Mouse (Mus musculus): Measurements from ENCODE around the gene Cdkn2aipnl. TPM values are rescaled to one million over a fixed set of nuclear protein-coding genes. Genes with fewer than 3 reads are reported as not detected.

Gene Cdkn2aipnl
- polyA plus RNA-seq, 1 experiment from 2014 or later, result 33.3 TPM

DNA sequence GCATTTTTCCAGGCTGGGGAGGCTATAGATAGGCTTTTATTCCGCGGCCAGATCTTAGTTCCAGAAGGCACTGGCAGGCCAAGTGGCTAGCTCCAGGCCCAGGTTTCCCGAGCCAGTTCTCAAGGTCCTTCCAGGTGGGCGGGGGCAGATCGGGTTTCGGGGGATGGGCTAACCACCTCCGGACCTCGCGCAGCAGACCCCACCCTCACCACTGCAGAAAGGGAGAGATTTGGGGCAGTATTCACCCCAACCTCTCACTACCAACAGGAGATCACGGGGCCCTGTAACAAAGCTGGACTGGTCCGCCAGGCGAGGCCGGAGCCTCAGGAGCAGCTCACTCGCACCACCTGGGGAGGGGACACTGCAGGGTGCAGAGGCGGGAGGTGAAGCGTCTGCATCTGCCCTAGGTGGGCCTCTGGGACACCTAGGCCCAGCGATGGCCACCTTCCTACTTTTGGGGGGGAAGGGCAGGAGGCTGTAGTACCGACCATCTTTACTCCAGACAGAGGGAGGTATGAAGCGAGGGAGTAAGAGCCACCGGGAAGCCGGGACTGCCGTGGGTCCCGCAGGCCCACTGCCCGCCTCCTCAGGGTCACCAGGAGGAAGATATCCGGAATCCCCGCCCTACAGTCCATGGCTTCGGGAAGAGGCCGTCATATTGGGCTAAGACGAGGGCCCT, 32.3 kb downstream of the Cdkn2aipnl start:
- H3K9me3 ChIP-seq (ENCODE audit: low read length), result no peaks in the 10 kb centered on the region
- ATAC-seq (peak; percentile 12), DNase-seq (peak; percentile 68)
- peak overlapping the region; percentile 98 for H3K9ac ChIP-seq (replicated peaks)
- whole genome bisulfite sequencing (ENCODE audit: insufficient replicate concordance), result under 1% methylated on average over 28 of the region's 29 CpGs
- no peaks in the 10 kb centered on the region for H3K27me3 ChIP-seq (ENCODE audit: insufficient read depth, low read length)
- peaks cover 23% of the 10 kb centered on the region for H3K4me1 ChIP-seq (ENCODE audit: insufficient read depth)
- peaks cover 33% of the 10 kb centered on the region for H3K36me3 ChIP-seq (replicated peaks; ENCODE audit: insufficient read depth, low read length)
- H3K4me3 ChIP-seq (ENCODE audit: low read depth, low read length), result peak overlapping the region; percentile 98
- peak overlapping the region; percentile 99 for H3K27ac ChIP-seq (ENCODE audit: low read depth)
- TF ChIP-seq EP300 (IDR thresholded peaks at IDR 0.05; ENCODE audit: low read depth), result no peak
- peak; percentile 23 for TF ChIP-seq CTCF (IDR thresholded peaks at IDR 0.05; ENCODE audit: low read depth)
- H3K4me2 ChIP-seq (ENCODE audit: low read depth, low read length), result peak overlapping the region; percentile 86

DNA sequence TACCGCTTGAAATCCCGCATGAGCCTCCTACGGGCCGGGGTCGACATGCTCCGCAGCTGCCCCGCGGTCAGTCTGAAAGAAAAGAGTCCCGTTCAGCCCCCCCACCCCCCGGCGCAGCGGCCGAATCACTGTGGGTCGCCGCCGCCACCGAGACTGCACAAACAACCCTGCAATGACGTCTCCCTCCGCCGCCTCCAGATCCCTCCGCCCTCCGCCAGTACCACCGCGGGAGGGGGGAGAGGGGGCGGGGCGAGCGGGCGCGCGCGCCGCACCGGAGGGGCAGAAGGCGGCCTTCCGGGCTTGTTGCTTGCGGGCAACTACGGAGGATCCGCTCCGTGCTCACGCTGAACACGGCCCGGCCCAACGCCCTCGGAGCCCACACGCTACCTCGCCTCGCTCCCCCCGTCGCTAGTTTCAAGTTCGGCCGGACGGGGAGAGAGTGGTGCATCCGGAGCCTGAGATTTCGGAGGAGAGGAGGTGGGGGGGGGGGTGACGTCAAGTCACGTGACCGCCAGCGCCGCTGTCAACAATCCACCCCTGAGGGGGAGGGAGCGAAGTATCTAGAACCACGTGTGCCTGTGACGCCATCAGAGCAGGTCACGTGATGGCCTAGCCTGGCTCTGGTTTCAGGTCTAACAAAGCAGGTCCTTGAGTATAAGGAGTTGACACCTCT, 33.0 kb downstream of the Cdkn2aipnl start, which contains the start of gene Ube2b:
Gene Ube2b, minus strand, starts transcription at position 473 of the 673 bp plus-strand sequence.
- Histone ChIP-seq H3K4me3 (ENCODE audit: low read depth, low read length) (peak within 1 kb of the TSS; percentile 98), H3K4me1 (ENCODE audit: insufficient read depth) (peaks cover 27% of the 10 kb centered on the region), H3K36me3 (replicated peaks; ENCODE audit: insufficient read depth, low read length) (peaks cover 26% of the 10 kb centered on the region), H3K9ac (replicated peaks) (peak within 1 kb of the TSS; percentile 98), H3K27ac (ENCODE audit: low read depth) (peak within 1 kb of the TSS; percentile 99), H3K4me2 (ENCODE audit: low read depth, low read length) (peak within 1 kb of the TSS; percentile 86), H3K27me3 (ENCODE audit: insufficient read depth, low read length) (no peaks in the 10 kb centered on the region), H3K9me3 (ENCODE audit: low read length) (no peaks in the 10 kb centered on the region)
- WGBS (ENCODE audit: insufficient replicate concordance), result 0% methylated on average over 47 of the region's 63 CpGs
- peak; percentile 82 for ATAC-seq
- TF ChIP-seq EP300 (IDR thresholded peaks at IDR 0.05; ENCODE audit: low read depth), result no peak
- TF ChIP-seq CTCF (IDR thresholded peaks at IDR 0.05; ENCODE audit: low read depth), result no peak
- DNase-seq, result peak; percentile 97

DNA sequence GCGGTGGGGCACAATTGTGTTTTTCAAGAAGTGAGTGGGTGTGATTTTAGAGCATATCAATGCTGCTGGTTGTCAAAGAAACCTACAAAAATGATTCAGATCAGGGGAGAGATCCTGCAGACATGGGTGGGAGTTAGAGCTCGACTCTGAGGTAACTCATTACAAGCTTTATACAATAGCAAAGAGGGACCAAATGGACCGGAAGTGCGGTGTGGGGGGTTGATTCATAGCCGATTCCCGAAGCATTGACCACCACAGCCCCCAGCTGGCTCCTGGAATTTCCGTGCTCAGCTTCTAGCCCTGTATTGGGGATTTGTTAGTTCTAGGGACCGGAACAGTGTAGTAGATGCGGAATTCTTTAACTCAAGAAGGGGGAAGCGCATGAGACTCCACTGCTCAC, 33.9 kb downstream of the Cdkn2aipnl start:
- H3K27me3 ChIP-seq (ENCODE audit: insufficient read depth, low read length), result no peaks in the 10 kb centered on the region
- peak overlapping the region; percentile 56; the same call in 1 of the 2 replicates for H3K4me2 ChIP-seq (ENCODE audit: low read depth, low read length)
- no peak overlapping the region for H3K9ac ChIP-seq (replicated peaks)
- H3K9me3 ChIP-seq (ENCODE audit: low read length), result no peaks in the 10 kb centered on the region
- H3K36me3 ChIP-seq (replicated peaks; ENCODE audit: insufficient read depth, low read length), result peaks cover 17% of the 10 kb centered on the region
- WGBS (ENCODE audit: insufficient replicate concordance), result 71% methylated on average over 10 of the region's 10 CpGs
- peaks cover 29% of the 10 kb centered on the region for H3K4me1 ChIP-seq (ENCODE audit: insufficient read depth)
- DNase-seq, result no peak
- H3K4me3 ChIP-seq (ENCODE audit: low read depth, low read length), result no peak overlapping the region
- peak overlapping the region; percentile 50; the same call in 1 of the 2 replicates for H3K27ac ChIP-seq (ENCODE audit: low read depth)
- ATAC-seq, result no peak
- no peak for TF ChIP-seq EP300 (IDR thresholded peaks at IDR 0.05; ENCODE audit: low read depth)
- TF ChIP-seq CTCF (IDR thresholded peaks at IDR 0.05; ENCODE audit: low read depth), result no peak

DNA sequence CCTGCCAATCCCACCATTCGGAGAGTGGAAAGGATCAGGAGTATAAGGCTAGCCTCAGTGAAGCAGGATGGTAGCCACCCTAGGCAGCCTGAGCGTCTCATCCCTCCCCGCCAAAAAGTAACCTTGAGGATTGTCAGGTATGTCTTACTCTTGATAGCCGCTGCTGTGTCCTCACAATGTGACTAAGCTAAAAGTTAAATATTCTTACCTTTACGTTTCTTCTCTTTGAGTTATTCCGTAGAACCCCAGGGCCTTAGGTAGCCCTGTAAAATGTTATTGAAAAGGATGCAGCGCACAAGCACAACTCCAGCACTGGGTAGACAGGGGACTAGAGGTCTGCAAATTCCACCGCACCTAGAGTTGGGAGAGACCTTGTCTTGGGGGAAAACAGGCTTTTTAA, 34.4 kb downstream of the Cdkn2aipnl start:
- H3K9ac ChIP-seq (replicated peaks), result no peak overlapping the region
- peaks cover 12% of the 10 kb centered on the region; the same call in 1 of the 2 replicates for H3K36me3 ChIP-seq (replicated peaks; ENCODE audit: insufficient read depth, low read length)
- TF ChIP-seq CTCF (IDR thresholded peaks at IDR 0.05; ENCODE audit: low read depth), result no peak
- no peak for TF ChIP-seq EP300 (IDR thresholded peaks at IDR 0.05; ENCODE audit: low read depth)
- H3K27ac ChIP-seq (ENCODE audit: low read depth), result no peak overlapping the region
- ATAC-seq, result no peak
- H3K9me3 ChIP-seq (ENCODE audit: low read length), result no peaks in the 10 kb centered on the region
- H3K27me3 ChIP-seq (ENCODE audit: insufficient read depth, low read length), result no peaks in the 10 kb centered on the region
- no peak overlapping the region for H3K4me3 ChIP-seq (ENCODE audit: low read depth, low read length)
- DNase-seq, result no peak
- no peak overlapping the region for H3K4me2 ChIP-seq (ENCODE audit: low read depth, low read length)
- H3K4me1 ChIP-seq (ENCODE audit: insufficient read depth), result peaks cover 29% of the 10 kb centered on the region
- WGBS (ENCODE audit: insufficient replicate concordance), result 91% methylated on average over 8 of the region's 8 CpGs

DNA sequence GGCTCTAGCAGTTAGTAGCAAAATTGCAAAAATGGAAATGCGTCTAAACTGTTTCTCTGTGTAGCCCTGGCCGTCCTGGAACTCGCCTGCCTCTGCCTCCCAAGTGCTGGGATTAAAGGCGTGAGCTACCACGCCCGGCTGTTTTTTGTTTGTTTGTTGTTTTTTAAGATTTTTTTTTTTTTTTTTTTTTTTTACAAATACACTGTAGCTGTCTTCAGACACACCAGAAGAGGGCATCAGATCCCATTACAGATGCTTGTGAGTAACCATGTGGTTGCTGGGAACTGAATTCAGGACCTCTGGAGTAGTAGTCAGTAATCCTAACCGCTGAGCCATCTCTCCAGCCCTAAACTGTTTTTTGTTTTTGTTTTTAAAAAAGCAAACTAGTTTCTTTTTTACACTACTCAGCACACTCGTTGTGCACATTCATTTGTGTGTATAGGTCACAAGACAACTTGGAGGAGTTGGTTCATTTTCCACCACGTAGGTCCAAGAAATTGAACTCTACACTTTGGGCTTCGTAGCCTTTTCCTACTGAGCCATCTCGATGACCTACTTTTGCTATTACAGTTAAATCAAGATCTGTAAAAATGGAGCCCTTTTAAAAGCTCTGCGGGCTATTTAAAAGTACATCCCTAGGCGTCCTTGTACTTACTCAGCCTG, 35.5 kb downstream of the Cdkn2aipnl start:
- WGBS (ENCODE audit: insufficient replicate concordance), result 73% methylated on average over 13 of the region's 13 CpGs
- H3K27me3 ChIP-seq (ENCODE audit: insufficient read depth, low read length), result no peaks in the 10 kb centered on the region
- H3K4me1 ChIP-seq (ENCODE audit: insufficient read depth), result peaks cover 29% of the 10 kb centered on the region
- no peaks in the 10 kb centered on the region for H3K9me3 ChIP-seq (ENCODE audit: low read length)
- DNase-seq, result no peak
- peak overlapping the region; percentile 76 for H3K9ac ChIP-seq (replicated peaks)
- TF ChIP-seq EP300 (IDR thresholded peaks at IDR 0.05; ENCODE audit: low read depth) (no peak), CTCF (IDR thresholded peaks at IDR 0.05; ENCODE audit: low read depth) (no peak)
- no peak for ATAC-seq
- peaks cover under 1% of the 10 kb centered on the region; the same call in 1 of the 2 replicates for H3K36me3 ChIP-seq (replicated peaks; ENCODE audit: insufficient read depth, low read length)
- H3K27ac ChIP-seq (ENCODE audit: low read depth), result peak overlapping the region; percentile 92
- peak overlapping the region; percentile 70 for H3K4me3 ChIP-seq (ENCODE audit: low read depth, low read length)
- H3K4me2 ChIP-seq (ENCODE audit: low read depth, low read length), result peak overlapping the region; percentile 91

DNA sequence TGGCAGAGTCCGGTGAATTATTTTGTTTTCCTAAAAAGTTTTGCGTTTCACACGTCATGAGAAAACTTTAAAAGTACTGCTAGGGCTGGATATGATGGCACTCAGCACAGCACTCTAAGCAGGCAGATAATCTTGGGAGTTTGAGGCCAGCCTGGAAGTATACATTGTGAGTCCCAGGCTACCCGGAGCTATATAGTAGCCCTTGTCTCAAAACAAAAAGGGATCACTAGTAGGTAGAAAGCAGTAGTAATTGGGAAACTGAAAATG, 36.0 kb downstream of the Cdkn2aipnl start:
- Histone ChIP-seq H3K4me3 (ENCODE audit: low read depth, low read length) (peak overlapping the region; percentile 70), H3K9me3 (ENCODE audit: low read length) (no peaks in the 10 kb centered on the region), H3K4me1 (ENCODE audit: insufficient read depth) (peaks cover 25% of the 10 kb centered on the region), H3K27ac (ENCODE audit: low read depth) (peak overlapping the region; percentile 92), H3K36me3 (replicated peaks; ENCODE audit: insufficient read depth, low read length) (no peaks in the 10 kb centered on the region), H3K9ac (replicated peaks) (peak overlapping the region; percentile 76), H3K4me2 (ENCODE audit: low read depth, low read length) (peak overlapping the region; percentile 91), H3K27me3 (ENCODE audit: insufficient read depth, low read length) (no peaks in the 10 kb centered on the region)
- DNase-seq (no peak), ATAC-seq (no peak)
- TF ChIP-seq CTCF (IDR thresholded peaks at IDR 0.05; ENCODE audit: low read depth), result no peak
- no peak for TF ChIP-seq EP300 (IDR thresholded peaks at IDR 0.05; ENCODE audit: low read depth)
- WGBS (ENCODE audit: insufficient replicate concordance), result 12% methylated on average over 4 of the region's 4 CpGs
